Mouse (Mus musculus) brain, embryonic 14.5 days (tissue): ENCODE measurements around the gene Actn2. TPM values are rescaled to one million over a fixed set of nuclear protein-coding genes. Genes with fewer than 3 reads are reported as not detected.
A peak's percentile ranks its signal among the peaks of the same experiment; 100 is the strongest.

ENCODE experiments used
- DNase-seq: peaks from one replicate; pipeline ENCODE4 v3.0.0-alpha.2; 2011; ENCODE audit warnings: low read depth
- CTCF ChIP-seq: fragments of 200-500 bp; IDR thresholded peaks from 2 replicates; pipeline ENCODE4 v1.5.1; 2012; ENCODE audit warnings: inconsistent platforms, mild to moderate bottlenecking, moderate library complexity, borderline replicate concordance; ENCODE audit not compliant: insufficient read depth, insufficient read length; ENCODE audit errors: extremely low read depth
- POLR2A ChIP-seq: fragments of 200-500 bp; IDR thresholded peaks from 2 replicates; pipeline ENCODE4 v1.6.1; 2012; ENCODE audit warnings: mild to moderate bottlenecking, inconsistent platforms, borderline replicate concordance; ENCODE audit not compliant: poor library complexity, insufficient read depth, insufficient read length, severe bottlenecking; ENCODE audit errors: extremely low read depth
- polyA plus RNA-seq: library from polyadenylated mRNA; depleted of rRNA; stranded (reverse); fragments of >200 nt; gene quantifications from 2 replicates; pipeline ENCODE4 v1.2.3, GENCODE M21; 2012

Gene Actn2
- polyA plus RNA-seq, 1 experiment: 3.4 TPM

GRCm38 (mm10) chr13:12309446-12309845 is 31.1 kb downstream of the Actn2 start:
- no peak for DNase-seq
- no peak for TF ChIP-seq POLR2A
- TF ChIP-seq CTCF: no peak

GRCm38 (mm10) chr13:12308878-12309277 is 31.7 kb downstream of the Actn2 start:
- TF ChIP-seq CTCF: no peak
- no peak for TF ChIP-seq POLR2A
- no peak for DNase-seq

- TF ChIP-seq POLR2A (no peak), CTCF (no peak)
- DNase-seq: no peak
These were observed 32.1 kb downstream of the Actn2 start for GRCm38 (mm10) chr13:12308473-12308872.

GRCm38 (mm10) chr13:12307286-12307685 is 33.3 kb downstream of the Actn2 start:
- TF ChIP-seq POLR2A: no peak
- TF ChIP-seq CTCF: no peak
- no peak for DNase-seq

- no peak for DNase-seq
- TF ChIP-seq CTCF: no peak
- no peak for TF ChIP-seq POLR2A
These were observed 35.0 kb downstream of the Actn2 start for GRCm38 (mm10) chr13:12305540-12305939.

GRCm38 (mm10) chr13:12304991-12305390 is 35.6 kb downstream of the Actn2 start:
- TF ChIP-seq CTCF (no peak), POLR2A (no peak)
- DNase-seq: no peak

GRCm38 (mm10) chr13:12297777-12298176 is 42.8 kb downstream of the Actn2 start:
- DNase-seq: no peak
- TF ChIP-seq POLR2A (no peak), CTCF (no peak)

GRCm38 (mm10) chr13:12296701-12297100 is 43.9 kb downstream of the Actn2 start:
- TF ChIP-seq POLR2A (no peak), CTCF (peak; percentile 24; the same call in 1 of the 2 replicates)
- DNase-seq: peak; percentile 67

- DNase-seq: no peak
- TF ChIP-seq POLR2A (no peak), CTCF (no peak)
These were observed 46.8 kb downstream of the Actn2 start for GRCm38 (mm10) chr13:12293810-12294209.

- no peak for DNase-seq
- TF ChIP-seq POLR2A: no peak
- TF ChIP-seq CTCF: no peak
These were observed 49.9 kb downstream of the Actn2 start for GRCm38 (mm10) chr13:12290700-12291099.

- DNase-seq: no peak
- TF ChIP-seq CTCF (no peak), POLR2A (no peak)
These were observed 56.0 kb downstream of the Actn2 start for GRCm38 (mm10) chr13:12284528-12284927.

GRCm38 (mm10) chr13:12283826-12284225 is 56.7 kb downstream of the Actn2 start:
- no peak for DNase-seq
- no peak for TF ChIP-seq POLR2A
- no peak for TF ChIP-seq CTCF

- DNase-seq: no peak
- TF ChIP-seq POLR2A: no peak
- TF ChIP-seq CTCF: no peak
These were observed 65.8 kb downstream of the Actn2 start for GRCm38 (mm10) chr13:12274721-12275120.

GRCm38 (mm10) chr13:12274220-12274619 is 66.3 kb downstream of the Actn2 start:
- DNase-seq: no peak
- no peak for TF ChIP-seq POLR2A
- no peak for TF ChIP-seq CTCF
